Mouse (Mus musculus) forebrain, embryonic 16.5 days (tissue): ENCODE measurements around the gene Olfr524. TPM values are rescaled to one million over a fixed set of nuclear protein-coding genes. Genes with fewer than 3 reads are reported as not detected.

Source experiments
- ATAC-seq: fragments of 200-750 bp; cut with Nextera tagmentation; 2 replicates; pipeline ENCODE4 v1.8.0; 2017; ENCODE audit warnings: mild to moderate bottlenecking, moderate library complexity
- H3K27ac ChIP-seq: fragments of 300-500 bp; sonication (generic); 2 replicates; pipeline ENCODE4 v1.5.1; 2014; ENCODE audit warnings: low read length, control low read depth
- H3K27me3 ChIP-seq: fragments of 300-500 bp; sonication (generic); replicated peaks from 2 replicates; pipeline ENCODE4 v1.6.1; 2014; ENCODE audit warnings: low read length; ENCODE audit not compliant: control insufficient read depth, insufficient read depth
- H3K36me3 ChIP-seq: fragments of 300-500 bp; sonication (generic); 2 replicates; pipeline ENCODE4 v1.6.1; 2014; ENCODE audit not compliant: control insufficient read depth, insufficient read depth
- H3K4me1 ChIP-seq: fragments of 300-500 bp; sonication (generic); replicated peaks from 2 replicates; pipeline ENCODE4 v1.6.1; 2014; ENCODE audit warnings: low read length; ENCODE audit not compliant: control insufficient read depth, insufficient read depth
- H3K4me2 ChIP-seq: fragments of 300-500 bp; sonication (generic); 2 replicates; pipeline ENCODE4 v1.6.1; 2014; ENCODE audit warnings: mild to moderate bottlenecking, low read length, control low read depth
- H3K4me3 ChIP-seq: fragments of 300-500 bp; sonication (generic); replicated peaks from 2 replicates; pipeline ENCODE4 v1.5.1; 2014; ENCODE audit warnings: mild to moderate bottlenecking, low read length, control low read depth
- H3K9ac ChIP-seq: fragments of 300-500 bp; sonication (generic); replicated peaks from 2 replicates; pipeline ENCODE4 v1.6.1; 2014; ENCODE audit warnings: low read depth, low read length, control low read depth
- H3K9me3 ChIP-seq: fragments of 300-500 bp; sonication (generic); 2 replicates; pipeline ENCODE4 v1.6.1; 2016; ENCODE audit warnings: low read length; ENCODE audit not compliant: control insufficient read depth
- WGBS: fragments of 180-500 bp; shearing (Covaris S2); extraction: QIAGEN DNeasy Blood & Tissue Kit; methylation state at CpG from one replicate; pipeline ENCODE4 v1.1.7; 2014; 5-methylcytosine and 5-hydroxymethylcytosine counted together
- polyA plus RNA-seq: library from polyadenylated mRNA; unstranded; fragments of >200 nt; fragmentation: Nextera tagmentation; extraction: Ambion mirVana; gene quantifications from 2 replicates; pipeline ENCODE4 v1.2.1, GENCODE M21; 2015

The Olfr524 gene
- not detected in 2 replicates for polyA plus RNA-seq

DNA sequence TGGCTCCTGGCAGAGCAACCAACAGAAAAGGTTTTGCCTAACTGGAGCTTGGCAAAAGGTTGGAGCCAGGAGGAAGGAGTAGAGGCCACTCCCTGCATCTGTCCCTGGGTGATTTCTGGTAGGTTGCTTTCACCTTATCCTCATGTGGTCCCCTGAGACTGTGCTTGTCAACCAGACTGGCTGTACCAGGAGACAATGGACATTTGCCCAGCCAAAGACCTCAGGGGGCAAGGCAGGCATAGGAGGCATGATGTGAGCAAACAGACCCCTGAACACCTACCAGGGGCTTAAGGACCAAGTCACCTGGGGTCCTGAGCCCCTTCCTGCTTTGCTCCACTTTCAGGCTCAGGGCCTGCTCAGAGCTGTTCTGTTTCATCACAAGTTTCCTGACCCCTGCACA lies at the start of gene Olfr524:
Gene Olfr524, minus strand, starts transcription at position 101 of the 400 bp plus-strand sequence.
- no peak within 1 kb of the TSS for H3K4me2 ChIP-seq
- H3K4me3 ChIP-seq = no peak within 1 kb of the TSS
- H3K9me3 ChIP-seq = no peaks in the 10 kb centered on the region
- no peaks in the 10 kb centered on the region for H3K4me1 ChIP-seq
- no peak within 1 kb of the TSS for H3K27ac ChIP-seq
- ATAC-seq = no peak
- H3K27me3 ChIP-seq = no peaks in the 10 kb centered on the region
- H3K9ac ChIP-seq = no peak within 1 kb of the TSS
- no peaks in the 10 kb centered on the region for H3K36me3 ChIP-seq

DNA sequence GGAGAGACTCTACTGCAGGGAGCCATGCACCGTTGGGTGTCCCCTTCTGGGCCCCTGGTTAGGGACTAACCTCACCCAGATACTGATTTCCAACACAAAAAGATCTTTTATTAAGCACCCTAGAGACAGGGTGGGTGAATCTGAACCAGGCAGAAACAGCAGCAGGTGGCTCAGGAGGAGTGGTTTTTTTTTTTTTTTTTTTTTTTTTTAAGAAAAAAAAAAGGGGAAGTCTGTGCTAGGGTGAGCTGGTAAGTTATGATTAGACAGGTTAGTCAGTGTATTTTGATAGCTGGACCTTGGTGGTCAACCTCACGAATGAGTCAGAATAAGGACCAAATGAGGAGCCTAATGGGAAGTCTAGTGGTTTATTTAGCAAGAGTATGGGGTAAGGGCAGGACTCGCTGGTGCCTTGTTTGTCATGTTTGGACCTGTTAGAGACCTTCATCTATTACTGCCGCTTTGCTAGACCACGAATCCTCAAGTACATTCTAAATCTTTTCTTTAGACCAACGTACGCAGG lies 48.1 kb upstream of the Olfr524 start:
- Histone ChIP-seq H3K27me3 (no peaks in the 10 kb centered on the region), H3K36me3 (no peaks in the 10 kb centered on the region), H3K4me1 (no peaks in the 10 kb centered on the region), H3K4me3 (no peak overlapping the region), H3K9me3 (no peaks in the 10 kb centered on the region), H3K27ac (no peak overlapping the region), H3K9ac (no peak overlapping the region), H3K4me2 (no peak overlapping the region)
- WGBS = 90% methylated on average over 7 of the region's 7 CpGs
- ATAC-seq = no peak

DNA sequence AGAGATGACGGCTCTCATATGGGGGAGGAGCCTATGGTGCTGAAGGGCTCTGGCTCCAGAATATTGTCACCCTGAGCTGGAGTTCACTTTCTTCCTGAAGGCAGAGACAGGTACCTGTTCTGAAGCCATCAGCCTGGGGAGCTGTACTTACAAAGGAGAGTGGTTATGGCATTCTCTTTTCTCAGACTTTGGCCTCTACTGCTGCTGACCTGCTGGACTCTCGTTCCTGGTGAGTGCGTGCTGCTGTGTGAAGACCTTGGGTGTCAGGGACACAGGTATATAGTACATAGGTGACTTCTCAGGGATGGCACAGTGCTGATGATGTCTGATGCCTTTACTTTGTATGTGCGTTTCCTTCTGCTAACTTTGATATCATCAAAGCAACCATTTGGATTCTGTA lies 41.5 kb upstream of the Olfr524 start, which contains the start of gene 5830411N06Rik:
Gene 5830411N06Rik, plus strand, starts transcription at position 69 of the 400 bp plus-strand sequence.
- Histone ChIP-seq H3K27me3 (no peaks in the 10 kb centered on the region), H3K36me3 (no peaks in the 10 kb centered on the region), H3K27ac (no peak within 1 kb of the TSS), H3K4me3 (no peak within 1 kb of the TSS), H3K4me1 (no peaks in the 10 kb centered on the region), H3K4me2 (no peak within 1 kb of the TSS), H3K9me3 (no peaks in the 10 kb centered on the region; the same call in 1 of the 2 replicates), H3K9ac (no peak within 1 kb of the TSS)
- no peak for ATAC-seq
- 83% methylated on average over 4 of the region's 4 CpGs for WGBS

DNA sequence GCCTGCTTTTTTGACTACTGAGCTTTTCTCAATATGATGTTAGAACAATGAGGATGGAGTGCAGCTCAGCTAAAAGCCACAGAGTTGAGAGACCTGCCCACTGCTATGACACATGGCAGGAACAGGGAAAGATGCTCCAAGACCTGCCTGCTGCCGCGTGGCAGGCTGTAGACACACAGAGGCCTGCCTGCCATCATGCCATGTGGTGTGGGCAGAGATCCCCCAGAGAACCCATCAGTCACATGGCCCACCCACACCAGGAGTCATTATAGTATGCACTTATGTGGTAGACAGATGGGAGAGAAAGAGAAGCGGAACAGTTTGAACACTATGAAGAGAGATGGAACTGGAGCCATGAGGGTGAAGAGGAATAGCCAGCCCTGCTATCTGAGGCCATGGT lies 27.9 kb upstream of the Olfr524 start:
- H3K4me2 ChIP-seq = no peak overlapping the region
- H3K9me3 ChIP-seq = no peaks in the 10 kb centered on the region
- H3K9ac ChIP-seq = no peak overlapping the region
- no peaks in the 10 kb centered on the region for H3K27me3 ChIP-seq
- H3K27ac ChIP-seq = no peak overlapping the region
- no peak overlapping the region for H3K4me3 ChIP-seq
- WGBS = 97% methylated on average over 3 of the region's 3 CpGs
- ATAC-seq = no peak
- H3K4me1 ChIP-seq = no peaks in the 10 kb centered on the region
- H3K36me3 ChIP-seq = no peaks in the 10 kb centered on the region

DNA sequence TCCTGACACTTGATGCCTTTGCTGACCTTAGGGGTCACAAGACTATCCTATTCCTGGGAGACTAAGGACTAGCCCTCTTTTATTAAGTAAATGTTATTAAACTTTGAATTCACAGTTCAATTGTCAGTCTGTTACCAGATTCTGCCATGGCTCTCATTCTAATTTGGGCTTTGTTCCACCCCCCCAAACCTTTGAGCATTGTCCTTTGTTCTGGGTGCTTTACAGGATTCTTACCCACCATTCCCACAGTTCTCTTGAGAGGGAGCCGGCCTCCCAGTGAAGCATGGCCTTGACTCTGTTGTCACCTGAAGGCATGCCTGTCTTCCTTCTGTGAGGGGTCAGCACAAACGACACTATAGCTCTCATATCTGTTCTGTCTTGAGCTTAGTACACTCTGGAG lies 25.3 kb upstream of the Olfr524 start:
- no peak for ATAC-seq

DNA sequence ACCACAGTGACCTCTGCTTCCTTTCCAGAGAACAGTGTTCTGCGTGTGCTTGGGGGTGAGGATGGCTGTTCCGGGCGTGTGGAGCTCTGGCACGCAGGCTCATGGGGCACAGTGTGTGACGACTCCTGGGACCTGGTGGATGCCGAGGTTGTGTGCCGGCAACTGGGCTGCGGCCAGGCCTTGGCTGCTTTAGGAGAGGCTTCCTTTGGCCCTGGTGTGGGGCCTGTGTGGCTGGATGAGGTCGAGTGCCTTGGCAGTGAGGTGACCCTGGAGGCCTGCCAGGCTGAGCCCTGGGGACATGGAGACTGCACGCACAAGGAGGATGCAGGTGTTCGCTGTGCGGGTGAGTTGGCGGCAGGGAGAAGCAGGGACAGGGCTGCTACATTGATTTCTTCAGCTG lies 22.7 kb upstream of the Olfr524 start:
- no peaks in the 10 kb centered on the region for H3K9me3 ChIP-seq
- no peak overlapping the region for H3K9ac ChIP-seq
- H3K4me3 ChIP-seq = no peak overlapping the region
- no peaks in the 10 kb centered on the region for H3K27me3 ChIP-seq
- no peak overlapping the region for H3K4me2 ChIP-seq
- WGBS = 77% methylated on average over 13 of the region's 13 CpGs
- H3K27ac ChIP-seq = no peak overlapping the region
- H3K4me1 ChIP-seq = no peaks in the 10 kb centered on the region
- no peak for ATAC-seq
- H3K36me3 ChIP-seq = no peaks in the 10 kb centered on the region

More for the DNA sequence above, 25.3 kb upstream of the Olfr524 start:
- no peak overlapping the region for H3K4me2 ChIP-seq
- no peaks in the 10 kb centered on the region for H3K27me3 ChIP-seq
- H3K4me1 ChIP-seq = no peaks in the 10 kb centered on the region
- no peak overlapping the region for H3K4me3 ChIP-seq
- no peak overlapping the region for H3K27ac ChIP-seq
- no peaks in the 10 kb centered on the region for H3K36me3 ChIP-seq
- no peaks in the 10 kb centered on the region for H3K9me3 ChIP-seq
- whole genome bisulfite sequencing = 67% methylated on average over 2 of the region's 2 CpGs
- no peak overlapping the region for H3K9ac ChIP-seq

DNA sequence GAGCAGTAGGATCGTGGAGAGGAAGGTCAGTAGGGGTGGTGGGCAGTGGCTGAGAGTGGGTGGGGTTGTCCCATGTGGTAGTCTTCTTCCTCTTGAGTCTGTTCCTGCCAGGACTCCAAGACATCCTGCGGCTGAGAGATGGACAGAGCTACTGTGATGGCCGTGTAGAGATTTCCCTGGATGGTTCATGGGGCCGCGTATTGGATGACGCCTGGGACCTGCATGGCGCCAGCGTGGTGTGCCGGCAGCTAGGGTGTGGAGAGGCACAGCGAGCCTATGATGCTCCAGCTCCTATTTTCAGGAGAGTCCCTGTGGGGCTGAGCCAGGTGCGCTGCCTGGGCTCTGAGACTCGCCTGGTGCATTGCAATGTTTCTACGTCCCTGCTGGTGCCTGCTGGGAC lies 18.4 kb upstream of the Olfr524 start:
- H3K36me3 ChIP-seq = no peaks in the 10 kb centered on the region
- H3K9me3 ChIP-seq = no peaks in the 10 kb centered on the region
- no peak overlapping the region for H3K4me3 ChIP-seq
- no peak overlapping the region for H3K9ac ChIP-seq
- no peak overlapping the region for H3K4me2 ChIP-seq
- H3K27me3 ChIP-seq = no peaks in the 10 kb centered on the region
- no peak overlapping the region for H3K27ac ChIP-seq
- ATAC-seq = no peak
- H3K4me1 ChIP-seq = no peaks in the 10 kb centered on the region
- WGBS = 88% methylated on average over 13 of the region's 13 CpGs

DNA sequence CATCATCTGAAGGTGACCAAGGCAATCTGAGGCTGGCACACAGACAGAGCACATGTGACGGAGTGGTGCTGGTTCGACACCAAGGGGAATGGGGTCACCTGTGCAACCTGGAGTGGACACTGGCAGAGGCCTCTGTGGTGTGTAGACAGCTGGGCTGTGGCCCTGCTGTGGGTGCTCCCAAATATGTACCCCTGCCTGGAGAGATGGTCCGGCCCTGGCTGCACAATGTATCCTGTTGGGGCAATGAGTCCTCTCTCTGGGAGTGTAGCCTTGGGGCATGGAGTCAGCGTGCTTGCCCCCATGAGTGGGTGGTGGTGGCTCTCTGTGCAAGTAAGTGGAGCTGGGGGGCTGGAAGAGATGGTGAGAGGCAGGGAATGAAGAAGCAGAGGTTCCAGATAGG lies 14.6 kb upstream of the Olfr524 start:
- H3K27me3 ChIP-seq = no peaks in the 10 kb centered on the region
- no peak overlapping the region for H3K4me2 ChIP-seq
- H3K9ac ChIP-seq = no peak overlapping the region
- no peaks in the 10 kb centered on the region for H3K9me3 ChIP-seq
- no peak overlapping the region for H3K27ac ChIP-seq
- no peaks in the 10 kb centered on the region for H3K36me3 ChIP-seq
- WGBS = 77% methylated on average over 4 of the region's 4 CpGs
- no peak overlapping the region for H3K4me3 ChIP-seq
- ATAC-seq = no peak
- H3K4me1 ChIP-seq = no peaks in the 10 kb centered on the region

DNA sequence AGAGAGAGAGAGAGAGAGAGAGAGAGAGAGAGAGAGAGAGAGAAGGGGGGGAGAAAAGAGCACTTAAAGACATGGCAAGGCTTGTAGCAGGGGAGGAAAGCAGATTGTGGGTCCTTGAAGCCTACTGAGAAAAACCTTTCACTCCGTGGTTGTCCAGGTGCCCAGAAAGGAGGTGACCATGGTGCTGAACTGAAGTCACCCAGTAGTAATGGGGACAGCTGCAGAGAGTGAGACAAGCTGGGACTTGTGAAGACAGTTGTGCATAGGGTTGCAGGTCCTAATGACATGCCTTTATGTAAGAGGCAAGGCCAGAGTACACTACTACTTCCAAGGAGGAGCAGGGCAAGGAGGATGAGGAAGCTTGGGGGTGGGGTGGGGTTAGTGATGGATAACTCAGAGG lies 13.5 kb upstream of the Olfr524 start:
- Histone ChIP-seq H3K27me3 (no peaks in the 10 kb centered on the region), H3K36me3 (no peaks in the 10 kb centered on the region), H3K9ac (no peak overlapping the region), H3K27ac (no peak overlapping the region), H3K4me2 (no peak overlapping the region), H3K4me1 (no peaks in the 10 kb centered on the region), H3K4me3 (no peak overlapping the region), H3K9me3 (no peaks in the 10 kb centered on the region)
- whole genome bisulfite sequencing = 18% methylated on average over 1 of the region's 1 CpGs
- ATAC-seq = no peak

DNA sequence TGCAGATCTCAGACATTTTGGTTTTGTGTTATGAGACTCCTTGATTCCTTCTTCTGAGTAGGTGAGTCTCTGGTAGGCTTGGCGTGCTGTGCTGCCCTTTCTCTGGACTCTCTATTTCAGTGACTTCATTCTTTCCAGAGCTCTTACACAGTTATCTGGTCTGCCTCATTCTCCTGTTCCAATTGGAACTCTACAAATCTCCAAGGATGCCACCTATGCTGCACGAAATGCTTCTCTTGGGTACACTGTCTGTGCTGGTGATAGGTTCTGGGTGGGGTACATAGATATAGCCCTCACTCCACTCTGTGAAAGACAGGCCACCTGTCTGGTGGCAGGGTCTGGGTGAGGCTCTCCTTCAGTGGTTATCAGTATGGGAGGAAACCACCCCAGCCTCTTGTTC lies 12.2 kb upstream of the Olfr524 start, which contains the start of gene Cd163l1:
Gene Cd163l1, plus strand, starts transcription at position 301 of the 400 bp plus-strand sequence.
- Histone ChIP-seq H3K27ac (no peak within 1 kb of the TSS), H3K36me3 (no peaks in the 10 kb centered on the region), H3K9me3 (no peaks in the 10 kb centered on the region), H3K4me1 (no peaks in the 10 kb centered on the region), H3K4me2 (no peak within 1 kb of the TSS), H3K9ac (no peak within 1 kb of the TSS), H3K27me3 (no peaks in the 10 kb centered on the region), H3K4me3 (no peak within 1 kb of the TSS)
- ATAC-seq = no peak
- 93% methylated on average over 2 of the region's 2 CpGs for WGBS
